Mouse (Mus musculus) left cerebral cortex, adult 2 months (tissue): ENCODE data around the gene Angptl1. TPM values are rescaled to one million over a fixed set of nuclear protein-coding genes. Genes with fewer than 3 reads are reported as not detected.

ENCODE experiments used
- DNase-seq, 2 experiments: peaks; one replicate each; pipeline ENCODE4 v3.0.0; 2021 to 2022; ENCODE audit warnings: low spot score in 2 of 2, mixed read lengths in 1 of 2; ENCODE audit errors: extremely low spot score in 1 of 2
- H3K27ac ChIP-seq: fragments of 200-600 bp; 2 replicates; pipeline ENCODE4 v1.8.1; 2022
- H3K4me3 ChIP-seq: fragments of 200-600 bp; 2 replicates; pipeline ENCODE4 v1.8.1; 2022
- CTCF ChIP-seq: fragments of 200-600 bp; IDR thresholded peaks from 2 replicates; pipeline ENCODE4 v1.8.1; 2022; ENCODE audit warnings: antibody characterized with exemption, mild to moderate bottlenecking, moderate library complexity
- intact Hi-C: fragments of 180-260 bp; cut with DNase I; formaldehyde crosslinking; loops from one replicate; pipeline ENCODE4 v1.15.1; 2025
- total RNA-seq, 2 experiments: library from RNA; stranded (reverse); gene quantifications; 2 replicates each; pipeline ENCODE4 v1.2.3; 2021

Angptl1 gene
- total RNA-seq, 2 experiments from 2014 or later, result 0.42 to 0.68 TPM

DNA sequence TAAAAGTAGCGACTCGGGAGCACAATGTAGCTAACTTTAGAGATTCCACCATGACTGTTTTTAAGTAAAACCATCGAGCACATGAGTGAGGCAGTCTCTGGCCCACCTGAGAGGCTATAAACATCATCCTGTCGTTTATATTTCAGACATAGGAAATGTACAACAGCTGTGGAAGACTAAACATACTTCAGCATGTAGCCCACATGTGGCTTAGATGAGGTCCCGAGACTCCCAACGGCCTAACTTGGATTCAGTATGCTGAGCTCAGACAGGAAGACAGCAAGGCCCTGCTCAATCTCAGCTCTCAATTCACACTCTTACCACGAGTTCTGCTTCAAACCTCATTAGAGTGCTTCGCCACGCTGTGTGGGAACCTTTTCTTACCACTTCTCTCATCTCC is 14.0 kb downstream of the Angptl1 start:
- no peak for DNase-seq
- intact Hi-C loops, result no loop called here
- Histone ChIP-seq H3K4me3 (no peak overlapping the region), H3K27ac (no peak overlapping the region)
- TF ChIP-seq CTCF, result no peak

DNA sequence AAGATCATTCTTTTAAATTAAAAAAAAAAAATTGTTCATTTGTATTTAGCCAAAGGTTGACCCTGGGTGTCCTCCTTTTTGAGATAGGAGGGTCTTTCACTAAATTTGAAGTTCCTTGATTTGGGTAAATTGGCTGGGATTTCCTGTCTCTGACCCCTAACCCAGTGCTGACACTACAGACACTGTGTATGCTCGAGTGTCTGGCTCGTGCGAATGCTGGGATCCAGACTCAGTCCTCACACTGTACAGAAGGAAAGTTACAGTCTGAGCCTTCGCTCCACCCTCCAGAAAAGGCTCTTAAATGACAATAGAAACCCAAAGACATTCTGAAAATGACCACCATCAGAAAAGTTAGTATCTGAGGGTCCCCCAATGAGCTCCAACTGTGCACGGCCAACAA is 14.5 kb downstream of the Angptl1 start:
- intact Hi-C loops, result no loop called here
- no peak for DNase-seq
- no peak overlapping the region for H3K27ac ChIP-seq
- H3K4me3 ChIP-seq, result no peak overlapping the region
- TF ChIP-seq CTCF, result no peak

DNA sequence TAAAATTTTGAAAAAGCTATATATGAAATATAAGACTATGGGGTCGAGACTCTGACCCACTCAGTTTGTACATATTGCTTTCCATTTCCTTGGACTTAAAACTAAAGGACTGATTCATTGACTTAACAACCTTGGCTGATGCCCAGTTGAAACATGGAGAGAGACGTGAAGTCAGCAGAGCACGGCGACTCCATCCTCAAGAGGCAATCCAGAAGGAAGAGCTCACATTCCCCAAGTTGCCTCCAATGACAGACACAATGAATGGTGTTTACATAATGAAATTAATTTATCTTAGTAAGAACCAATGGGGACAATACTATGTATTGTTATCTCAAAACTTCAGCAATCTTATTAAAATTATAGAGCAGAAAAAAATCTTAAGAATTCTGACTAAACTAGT is 16.2 kb downstream of the Angptl1 start:
- Histone ChIP-seq H3K4me3 (no peak overlapping the region), H3K27ac (no peak overlapping the region)
- no peak for TF ChIP-seq CTCF
- no peak for DNase-seq
- intact Hi-C loops, result no loop called here

DNA sequence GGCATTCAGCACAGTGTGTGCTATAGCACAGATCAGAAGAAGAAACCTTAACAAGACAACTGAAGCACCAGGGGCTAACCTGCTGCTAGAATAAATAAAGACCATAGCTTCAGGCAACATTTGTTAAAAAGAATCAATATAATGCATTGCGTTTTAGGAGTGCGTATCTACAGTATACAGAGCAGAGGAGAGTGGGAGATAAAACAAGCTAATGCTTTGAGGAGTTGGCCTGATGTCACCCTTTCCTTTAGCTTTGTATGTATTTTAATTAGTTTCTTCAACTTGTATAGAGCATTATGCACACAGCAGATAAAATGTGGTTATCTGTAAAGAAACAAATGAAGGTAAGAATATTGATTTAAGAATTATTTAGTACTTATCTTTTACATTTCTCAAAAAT is 18.3 kb downstream of the Angptl1 start:
- no peak overlapping the region for H3K27ac ChIP-seq
- H3K4me3 ChIP-seq, result no peak overlapping the region
- intact Hi-C loops, result no loop called here
- DNase-seq, result no peak
- no peak for TF ChIP-seq CTCF

DNA sequence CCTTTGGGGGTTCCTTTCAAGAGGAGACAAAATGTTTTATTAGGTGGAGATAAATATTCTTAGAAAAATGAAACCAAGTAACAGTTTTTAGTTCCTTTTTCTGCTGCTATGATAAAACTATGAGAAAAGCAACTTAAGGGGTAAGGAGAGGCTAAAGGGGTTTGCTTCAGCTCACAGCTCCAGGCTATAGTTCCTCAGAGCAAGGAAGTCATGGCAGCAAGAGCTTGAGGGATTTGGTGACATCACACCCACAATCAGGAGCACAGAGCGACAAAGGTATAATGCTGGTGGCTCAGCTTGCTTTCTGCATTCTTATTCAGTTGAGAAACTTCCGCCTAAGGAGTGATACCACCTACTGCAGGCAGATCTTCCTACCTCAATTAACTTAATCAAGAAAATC is 20.8 kb downstream of the Angptl1 start:
- no peak overlapping the region for H3K4me3 ChIP-seq
- intact Hi-C loops, result no loop called here
- no peak for TF ChIP-seq CTCF
- DNase-seq, result no peak
- no peak overlapping the region for H3K27ac ChIP-seq

DNA sequence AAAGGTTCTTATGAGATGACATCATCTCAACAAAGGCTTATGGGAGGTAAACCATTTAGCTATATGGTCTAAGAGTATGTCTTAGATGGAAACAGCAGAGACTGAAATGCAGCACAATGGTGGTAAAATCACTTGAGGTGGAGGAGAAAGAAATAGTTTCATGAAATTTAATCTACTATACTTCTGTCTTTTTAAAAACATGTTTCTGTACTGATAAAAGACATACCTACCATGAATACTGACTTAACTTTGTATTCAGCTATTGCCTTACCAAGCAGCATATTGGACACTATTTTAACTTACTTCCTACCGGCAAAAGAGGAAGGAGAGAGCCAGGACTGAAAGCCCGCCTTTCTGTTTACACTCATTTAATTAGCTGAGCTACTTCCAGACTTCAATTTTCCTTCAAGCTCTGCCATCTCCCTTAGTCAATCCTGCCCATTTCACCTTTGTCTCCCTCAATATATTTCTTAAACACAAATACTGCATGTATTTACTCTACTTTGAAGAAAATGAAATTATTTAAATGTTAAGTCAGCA is 21.4 kb downstream of the Angptl1 start:
- Histone ChIP-seq H3K27ac (no peak overlapping the region), H3K4me3 (no peak overlapping the region)
- intact Hi-C loops, result no loop called here
- no peak for TF ChIP-seq CTCF
- no peak for DNase-seq

DNA sequence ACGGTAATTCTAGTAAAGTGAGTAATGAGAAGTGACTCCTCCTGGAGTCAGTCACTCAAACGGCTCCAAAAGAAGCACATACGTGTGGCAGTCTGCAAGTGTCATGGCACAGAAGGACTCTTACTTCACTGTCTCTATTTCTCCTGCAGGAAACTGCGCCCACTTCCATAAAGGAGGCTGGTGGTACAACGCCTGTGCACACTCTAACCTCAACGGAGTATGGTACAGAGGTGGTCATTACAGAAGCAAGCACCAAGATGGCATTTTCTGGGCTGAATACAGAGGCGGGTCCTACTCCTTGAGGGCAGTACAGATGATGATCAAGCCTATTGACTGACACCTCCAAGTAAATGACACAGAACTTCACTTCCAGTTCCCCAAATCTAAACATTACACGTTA is 21.9 kb downstream of the Angptl1 start:
- Histone ChIP-seq H3K4me3 (no peak overlapping the region), H3K27ac (no peak overlapping the region)
- intact Hi-C loops, result no loop called here
- DNase-seq, result no peak
- no peak for TF ChIP-seq CTCF

DNA sequence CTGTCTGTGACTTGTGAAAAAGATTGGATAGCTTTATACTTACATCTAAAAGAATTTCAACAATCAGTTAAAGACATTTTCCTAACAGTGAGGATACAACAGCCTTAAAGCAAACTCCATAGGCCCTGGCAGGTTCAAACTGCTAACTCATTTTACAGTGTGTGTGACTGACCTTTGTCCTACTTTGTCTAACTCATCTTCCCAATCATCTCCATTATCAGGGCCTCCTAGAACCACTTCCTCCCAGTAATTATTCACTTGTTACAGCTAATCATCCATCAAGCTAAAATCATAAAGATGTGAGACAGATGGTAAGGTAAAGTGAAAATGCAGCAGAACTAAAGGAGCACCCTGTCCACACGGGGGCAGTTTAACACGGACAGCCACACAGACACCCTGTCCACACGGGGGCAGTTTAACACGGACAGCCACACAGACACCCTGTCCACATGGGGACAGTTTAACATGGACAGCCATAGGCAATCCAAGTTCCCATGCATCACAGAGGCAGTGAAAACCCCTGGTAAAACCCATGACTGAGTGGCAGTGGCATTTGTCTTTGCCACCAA is 23.2 kb downstream of the Angptl1 start:
- no peak overlapping the region for H3K27ac ChIP-seq
- peak; percentile 27 for TF ChIP-seq CTCF
- intact Hi-C loops, result no loop called here
- DNase-seq, result no peak
- H3K4me3 ChIP-seq, result no peak overlapping the region

DNA sequence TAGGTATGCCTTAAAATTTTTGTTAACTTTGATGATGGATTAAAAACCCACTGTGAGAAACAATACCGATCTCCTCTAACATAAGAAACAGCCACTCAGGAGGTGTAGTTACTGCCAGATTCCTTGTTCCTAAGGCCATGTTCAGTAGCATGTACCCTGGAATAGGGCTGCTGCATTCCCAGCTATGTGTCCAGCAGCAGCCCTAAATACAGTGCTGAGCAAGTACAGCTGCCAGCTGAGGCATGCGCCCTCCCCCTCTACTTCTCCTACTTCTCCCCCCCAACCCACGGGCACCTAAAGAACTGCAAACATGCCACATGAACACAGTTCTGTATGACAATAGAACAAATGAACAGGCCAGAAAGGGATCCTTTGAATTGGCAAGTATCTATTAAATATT is 25.4 kb downstream of the Angptl1 start:
- intact Hi-C loops, result no loop called here
- no peak for DNase-seq
- no peak overlapping the region for H3K4me3 ChIP-seq
- no peak overlapping the region for H3K27ac ChIP-seq
- TF ChIP-seq CTCF, result no peak

DNA sequence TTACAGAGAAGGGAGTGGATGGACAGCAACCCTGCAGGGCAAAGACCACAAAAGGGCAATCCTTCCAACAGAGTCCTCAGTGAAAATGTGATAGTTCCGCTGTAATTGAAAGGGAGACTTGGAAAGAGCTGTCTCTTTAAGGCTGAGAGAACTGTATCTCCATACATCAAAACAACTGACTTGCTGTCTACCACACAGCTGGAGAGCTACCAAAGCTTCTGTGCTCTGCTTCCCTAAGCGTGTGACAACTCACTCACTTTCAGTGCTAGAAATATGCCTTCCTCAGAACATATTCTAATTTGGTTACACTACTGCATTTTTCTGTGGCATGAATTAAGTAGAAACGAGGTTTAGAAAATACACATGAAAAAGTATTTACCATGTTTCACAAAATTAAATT is 25.9 kb downstream of the Angptl1 start:
- Histone ChIP-seq H3K27ac (no peak overlapping the region), H3K4me3 (no peak overlapping the region)
- TF ChIP-seq CTCF, result no peak
- intact Hi-C loops, result no loop called here
- DNase-seq, result no peak

DNA sequence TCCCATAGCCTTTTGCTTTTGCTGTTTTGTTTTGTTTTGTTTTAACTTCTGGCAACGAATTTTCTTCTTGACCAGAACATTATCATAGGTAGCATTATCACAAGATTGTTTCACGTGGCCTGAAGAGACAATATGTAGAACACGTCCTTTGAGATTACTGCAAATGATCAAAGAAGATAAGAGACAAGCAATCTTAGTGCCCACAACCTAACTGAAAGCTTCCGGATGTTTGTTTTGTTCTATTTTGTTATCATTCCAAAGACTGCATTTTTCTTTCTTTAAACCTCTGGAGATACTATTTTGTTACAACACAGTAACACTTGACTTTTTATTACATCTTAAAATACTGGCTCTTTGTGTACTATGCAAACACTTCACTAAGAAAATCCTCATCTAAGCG is 31.7 kb downstream of the Angptl1 start:
- Histone ChIP-seq H3K27ac (no peak overlapping the region), H3K4me3 (no peak overlapping the region)
- intact Hi-C loops, result no loop called here
- no peak for TF ChIP-seq CTCF
- no peak for DNase-seq

DNA sequence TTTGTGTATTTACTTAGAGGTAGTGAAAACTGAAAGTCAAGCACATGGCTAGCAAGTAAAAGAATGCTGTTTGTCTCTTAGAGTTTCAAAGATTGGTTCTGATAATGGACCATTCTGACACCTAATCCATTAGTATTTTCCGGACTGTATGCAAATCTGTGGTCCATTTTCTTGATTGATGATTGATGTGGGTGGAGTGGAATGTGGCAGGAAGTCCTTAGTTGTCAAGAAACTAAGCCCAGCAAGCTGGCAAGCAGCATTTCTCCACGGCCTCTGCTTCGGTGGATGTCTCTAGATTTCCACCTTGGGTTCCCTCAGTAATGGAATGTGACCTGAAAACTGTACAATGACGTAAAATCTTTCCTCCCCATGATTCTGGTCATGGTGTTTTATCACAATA is 32.3 kb downstream of the Angptl1 start:
- Histone ChIP-seq H3K4me3 (no peak overlapping the region), H3K27ac (no peak overlapping the region)
- no peak for DNase-seq
- no peak for TF ChIP-seq CTCF
- intact Hi-C loops, result no loop called here

DNA sequence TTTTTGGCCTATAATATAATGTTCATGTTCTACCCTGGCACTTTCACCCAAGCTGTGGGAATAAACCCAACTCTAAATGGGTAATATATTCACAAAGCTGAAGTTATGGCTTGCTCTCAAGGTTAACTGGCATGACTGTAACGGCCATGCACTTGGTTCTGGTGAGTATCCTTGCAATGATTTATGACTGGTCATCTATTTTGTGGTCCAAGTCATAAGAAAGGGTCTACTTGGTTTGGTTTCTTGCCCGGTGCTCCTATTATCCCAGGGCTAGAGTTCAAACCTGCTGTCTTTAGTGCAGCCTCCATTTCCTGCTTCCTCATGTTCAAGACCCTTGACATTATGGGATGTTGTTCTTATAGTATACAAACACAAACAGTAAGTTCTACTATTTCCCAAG is 46.4 kb downstream of the Angptl1 start:
- intact Hi-C loops, result no loop called here
- no peak for TF ChIP-seq CTCF
- H3K27ac ChIP-seq, result no peak overlapping the region
- DNase-seq, result no peak
- H3K4me3 ChIP-seq, result no peak overlapping the region

DNA sequence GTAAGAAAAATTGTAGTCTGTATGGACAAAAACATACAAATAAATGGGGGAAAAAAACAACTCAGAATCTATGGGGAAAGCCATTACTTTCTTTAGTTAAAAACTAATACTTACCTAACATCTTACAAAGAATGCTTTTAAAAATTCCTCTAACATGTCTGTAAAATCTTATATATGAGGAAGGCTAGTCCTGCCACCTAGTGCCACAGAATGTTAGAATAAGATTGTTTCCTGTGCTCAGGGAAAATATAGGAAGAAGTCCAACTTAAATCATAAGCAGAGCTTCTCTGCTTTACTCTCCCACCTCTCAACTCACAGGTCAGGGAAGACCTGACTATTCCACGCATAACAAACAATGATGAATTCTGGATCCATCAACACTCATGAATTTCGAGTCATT is 47.5 kb downstream of the Angptl1 start:
- no peak overlapping the region for H3K27ac ChIP-seq
- intact Hi-C loops, result loop anchor here (2.0 kb wide), 1 partner anchor 143 kb away; no protein-coding TSS in a partner anchor
- no peak overlapping the region for H3K4me3 ChIP-seq
- TF ChIP-seq CTCF, result peak; percentile 34
- DNase-seq, result no peak
